Mouse (Mus musculus) heart, postnatal 10 days (tissue): ENCODE measurements around the gene 1300017J02Rik. TPM values are rescaled to one million over a fixed set of nuclear protein-coding genes. Genes with fewer than 3 reads are reported as not detected.

Source experiments
- DNase-seq, 2 experiments: peaks; one replicate each; pipeline ENCODE4 v3.0.0; 2021
- intact Hi-C: fragments of 180-260 bp; cut with DNase I; formaldehyde crosslinking; loops from one replicate; pipeline ENCODE4 v1.15.1; 2025
- total RNA-seq, 2 experiments: library from RNA; stranded (reverse); gene quantifications; 2 replicates each; pipeline ENCODE4 v1.2.3; 2021

1300017J02Rik gene
- total RNA-seq, 2 experiments from 2014 or later = 0.27 to 0.50 TPM

- intact Hi-C loops = no loop called here
- DNase-seq = no peak
These were observed 29.2 kb downstream of the 1300017J02Rik start for GRCm38 (mm10) chr9:103275676-103276075.

GRCm38 (mm10) chr9:103274819-103275218, 30.1 kb downstream of the 1300017J02Rik start:
- intact Hi-C loops = no loop called here

GRCm38 (mm10) chr9:103271104-103271503, 33.8 kb downstream of the 1300017J02Rik start:
- DNase-seq = no peak
- intact Hi-C loops = no loop called here

More at GRCm38 (mm10) chr9:103274819-103275218, 30.1 kb downstream of the 1300017J02Rik start:
- DNase-seq = no peak

GRCm38 (mm10) chr9:103265778-103266177, 39.1 kb downstream of the 1300017J02Rik start:
- no peak for DNase-seq
- intact Hi-C loops = no loop called here

- intact Hi-C loops = no loop called here
- DNase-seq = peak; percentile 44 to 47
These were observed 52.0 kb downstream of the 1300017J02Rik start for GRCm38 (mm10) chr9:103252906-103253305.

GRCm38 (mm10) chr9:103248618-103249017, 56.3 kb downstream of the 1300017J02Rik start:
- intact Hi-C loops = no loop called here
- no peak for DNase-seq

- intact Hi-C loops = no loop called here
These were observed 58.2 kb downstream of the 1300017J02Rik start for GRCm38 (mm10) chr9:103246526-103247168.

GRCm38 (mm10) chr9:103243640-103244039, 61.2 kb downstream of the 1300017J02Rik start:
- intact Hi-C loops = no loop called here
- no peak for DNase-seq

More at GRCm38 (mm10) chr9:103246526-103247168, 58.2 kb downstream of the 1300017J02Rik start:
- DNase-seq = no peak

- intact Hi-C loops = no loop called here
- DNase-seq = no peak
These were observed 63.7 kb downstream of the 1300017J02Rik start for GRCm38 (mm10) chr9:103241206-103241605.

GRCm38 (mm10) chr9:103239471-103239870, 65.4 kb downstream of the 1300017J02Rik start:
- intact Hi-C loops = no loop called here
- DNase-seq = no peak

GRCm38 (mm10) chr9:103234565-103235165, 70.2 kb downstream of the 1300017J02Rik start:
- no peak for DNase-seq
- intact Hi-C loops = no loop called here

- intact Hi-C loops = no loop called here
- no peak for DNase-seq
These were observed 70.8 kb downstream of the 1300017J02Rik start for GRCm38 (mm10) chr9:103234059-103234458.

GRCm38 (mm10) chr9:103233006-103233395, 71.9 kb downstream of the 1300017J02Rik start:
- no peak for DNase-seq
- intact Hi-C loops = no loop called here

GRCm38 (mm10) chr9:103232232-103233005, 72.5 kb downstream of the 1300017J02Rik start:
- DNase-seq = no peak
- intact Hi-C loops = no loop called here

- intact Hi-C loops = no loop called here
- DNase-seq = peak; percentile 48 to 57
These were observed 74.5 kb downstream of the 1300017J02Rik start, which contains the start of the genes Gm20425 and Trf for GRCm38 (mm10) chr9:103230151-103230951. TSS of gene Gm20425 (minus strand) at chr9:103230307. TSS of gene Trf (minus strand) at chr9:103230444.

- intact Hi-C loops = loop anchor here (5.0 kb wide), 1 partner anchor 73 kb away; no protein-coding TSS in a partner anchor
These were observed 75.6 kb downstream of the 1300017J02Rik start for GRCm38 (mm10) chr9:103229037-103229867.

GRCm38 (mm10) chr9:103228370-103229003, 76.4 kb downstream of the 1300017J02Rik start:
- DNase-seq = no peak
- intact Hi-C loops = loop anchor here (5.0 kb wide), 1 partner anchor 74 kb away; no protein-coding TSS in a partner anchor

More at GRCm38 (mm10) chr9:103229037-103229867, 75.6 kb downstream of the 1300017J02Rik start:
- DNase-seq = no peak

- intact Hi-C loops = loop anchor here (5.0 kb wide), 1 partner anchor 75 kb away; no protein-coding TSS in a partner anchor
- no peak for DNase-seq
These were observed 77.1 kb downstream of the 1300017J02Rik start for GRCm38 (mm10) chr9:103227760-103228159.

- DNase-seq = peak in 1 of 2 experiments; percentile 10
These were observed 78.1 kb downstream of the 1300017J02Rik start for GRCm38 (mm10) chr9:103226806-103227205.

More at GRCm38 (mm10) chr9:103226806-103227205, 78.1 kb downstream of the 1300017J02Rik start:
- intact Hi-C loops = loop anchor here (5.0 kb wide), 1 partner anchor 75 kb away; no protein-coding TSS in a partner anchor
